ENCODE assay signal across 23 mouse cellular contexts in genomic region chrX:113724124-113724523, GRCm38 (mm10).
DNase-seq lines count a peak whose midpoint lies in the region; ATAC-seq and TF ChIP-seq lines count a peak whose summit lies in the region.
"Had no signal": no experiment of that assay in that cellular context is flagged by ENCODE, and none has a peak within 500 bp of the region (broad histone marks: within the 10 kb centered on the region; RNA-seq: fewer than 3 reads in every experiment).

No protein-coding gene starts in this region.

- H3K4me2 ChIP-seq in forebrain, postnatal 0 days (ENCODE audit: low read depth) = no peak overlapping the region
- no peak overlapping the region for H3K4me2 ChIP-seq in forebrain, embryonic 13.5 days
- H3K4me2 ChIP-seq in midbrain, postnatal 0 days (ENCODE audit: low read depth, low read length, poor library complexity, severe bottlenecking) = no peak overlapping the region
- H3K4me2 ChIP-seq: embryonic facial prominence, embryonic 12.5 days; intestine, embryonic 15.5 days; limb, embryonic 15.5 days; liver, embryonic 15.5 days; lung, embryonic 15.5 days had no signal

- no peak overlapping the region for H3K9ac ChIP-seq in forebrain, postnatal 0 days
- no peak overlapping the region for H3K9ac ChIP-seq in forebrain, embryonic 13.5 days
- no peak overlapping the region for H3K9ac ChIP-seq in midbrain, postnatal 0 days (replicated peaks; ENCODE audit: low read length, poor library complexity, severe bottlenecking)
- H3K9ac ChIP-seq: embryonic facial prominence, embryonic 12.5 days; intestine, embryonic 15.5 days; limb, embryonic 15.5 days; liver, embryonic 15.5 days; lung, embryonic 15.5 days had no signal

- peak; percentile 61; the same call in 1 of the 2 replicates for ATAC-seq in forebrain, postnatal 0 days
- no peak for ATAC-seq in forebrain, embryonic 13.5 days
- ATAC-seq in midbrain, postnatal 0 days (ENCODE audit: low FRiP score) = peak; percentile 69; the same call in 1 of the 2 replicates
- no peak for ATAC-seq in inflammation-experienced regulatory T-cells, adult 6 months
- ATAC-seq: intestine, embryonic 15.5 days had no signal

- H3K36me3 ChIP-seq in forebrain, postnatal 0 days (ENCODE audit: insufficient read depth) = no peaks in the 10 kb centered on the region
- no peaks in the 10 kb centered on the region for H3K36me3 ChIP-seq in forebrain, embryonic 13.5 days (ENCODE audit: poor library complexity, severe bottlenecking)
- H3K36me3 ChIP-seq in midbrain, postnatal 0 days (ENCODE audit: insufficient read depth, low read length) = no peaks in the 10 kb centered on the region
- H3K36me3 ChIP-seq: embryonic facial prominence, embryonic 12.5 days; intestine, embryonic 15.5 days; limb, embryonic 15.5 days; liver, embryonic 15.5 days; lung, embryonic 15.5 days had no signal

- H3K4me1 ChIP-seq in forebrain, postnatal 0 days (ENCODE audit: insufficient read depth) = no peaks in the 10 kb centered on the region
- H3K4me1 ChIP-seq in forebrain, embryonic 13.5 days = no peaks in the 10 kb centered on the region
- no peaks in the 10 kb centered on the region for H3K4me1 ChIP-seq in midbrain, postnatal 0 days (ENCODE audit: insufficient read depth, low read length)
- H3K4me1 ChIP-seq: embryonic facial prominence, embryonic 12.5 days; intestine, embryonic 15.5 days; limb, embryonic 15.5 days; liver, embryonic 15.5 days; lung, embryonic 15.5 days; megakaryocyte, embryonic 14.5 days had no signal

- H3K9me3 ChIP-seq in forebrain, postnatal 0 days (ENCODE audit: low read length) = no peaks in the 10 kb centered on the region
- H3K9me3 ChIP-seq in forebrain, embryonic 13.5 days (replicated peaks) = no peaks in the 10 kb centered on the region
- no peaks in the 10 kb centered on the region for H3K9me3 ChIP-seq in midbrain, postnatal 0 days (ENCODE audit: low read length)
- H3K9me3 ChIP-seq: embryonic facial prominence, embryonic 12.5 days; intestine, embryonic 15.5 days; limb, embryonic 15.5 days; liver, embryonic 15.5 days; lung, embryonic 15.5 days; megakaryocyte, embryonic 14.5 days had no signal

- no peak for TF ChIP-seq CTCF in forebrain, postnatal 0 days (IDR thresholded peaks at IDR 0.05; ENCODE audit: low read depth)
- no peak for TF ChIP-seq CTCF in midbrain, postnatal 0 days (IDR thresholded peaks at IDR 0.05)

- H3K27ac ChIP-seq in forebrain, postnatal 0 days (ENCODE audit: low read depth, low read length) = no peak overlapping the region
- no peak overlapping the region for H3K27ac ChIP-seq in forebrain, embryonic 13.5 days
- no peak overlapping the region for H3K27ac ChIP-seq in midbrain, postnatal 0 days (ENCODE audit: low read depth, low read length)
- H3K27ac ChIP-seq: embryonic facial prominence, embryonic 12.5 days; gastrocnemius, adult 2 months; intestine, embryonic 15.5 days; limb, embryonic 15.5 days; liver, embryonic 15.5 days; lung, embryonic 15.5 days had no signal

- H3K4me3 ChIP-seq in forebrain, postnatal 0 days (ENCODE audit: low read depth, low read length) = no peak overlapping the region
- no peak overlapping the region for H3K4me3 ChIP-seq in forebrain, embryonic 13.5 days
- H3K4me3 ChIP-seq in midbrain, postnatal 0 days (ENCODE audit: low read depth, low read length) = no peak overlapping the region
- H3K4me3 ChIP-seq: embryonic facial prominence, embryonic 12.5 days; erythroblast, embryonic 14.5 days; gastrocnemius, adult 2 months; intestine, embryonic 15.5 days; limb, embryonic 15.5 days; liver, embryonic 15.5 days; lung, embryonic 15.5 days; megakaryocyte, embryonic 14.5 days had no signal

- no peaks in the 10 kb centered on the region for H3K27me3 ChIP-seq in forebrain, postnatal 0 days (ENCODE audit: insufficient read depth, low read length)
- no peaks in the 10 kb centered on the region for H3K27me3 ChIP-seq in forebrain, embryonic 13.5 days
- no peaks in the 10 kb centered on the region for H3K27me3 ChIP-seq in midbrain, postnatal 0 days (ENCODE audit: insufficient read depth, low read length)
- H3K27me3 ChIP-seq: embryonic facial prominence, embryonic 12.5 days; intestine, embryonic 15.5 days; limb, embryonic 15.5 days; liver, embryonic 15.5 days; lung, embryonic 15.5 days; megakaryocyte, embryonic 14.5 days had no signal

- peak; percentile 13 for DNase-seq in forebrain, postnatal 0 days
- peak; percentile 60 for DNase-seq in 3T3-L1 (ENCODE audit: low read depth, low spot score)
- DNase-seq in Muller cell, postnatal 12 days (ENCODE audit: inconsistent ontology term) = peak; percentile 46
- DNase-seq in midbrain, postnatal 0 days (ENCODE audit: low spot score) = peak; percentile 53
- DNase-seq in heart, postnatal 4 days = no peak
- DNase-seq: adrenal gland, postnatal 14 days; cerebellum, adult 9-10 months; gastrocnemius, adult 2 months; kidney, adult 9 months; kidney, postnatal 14 days; left cerebral cortex, postnatal 4 days; lung, postnatal 36 days; right cerebral cortex, postnatal 4 days; thymus, postnatal 25 days had no signal

Comparison
In these comparisons a context has a peak if more than half of its experiments do, and no peak if none do; other contexts are left out.
1. ATAC-seq: peak in forebrain, postnatal 0 days (single experiment) and midbrain, postnatal 0 days (single experiment); none in forebrain, embryonic 13.5 days (single experiment) and inflammation-experienced regulatory T-cells, adult 6 months (single experiment).